Mouse (Mus musculus) G1E (cell line): ENCODE results near the gene Spats2. TPM values are rescaled to one million over a fixed set of nuclear protein-coding genes. Genes with fewer than 3 reads are reported as not detected.
"Not testable (repeated sequence)": the region's sequence is repeated elsewhere in the genome, so short reads cannot be mapped to it uniquely, and the experiment has no call there.

Source experiments
- ATAC-seq: 2 replicates; pipeline ENCODE4 v1.8.0; 2016; ENCODE audit warnings: mild to moderate bottlenecking; ENCODE audit not compliant: insufficient number of reproducible peaks, poor library complexity, low FRiP score, severe bottlenecking; ENCODE audit errors: extremely low read depth
- DNase-seq: peaks from one replicate; pipeline ENCODE4 v3.0.0; 2012; ENCODE audit warnings: low spot score
- H3K27me3 ChIP-seq: 2 replicates; pipeline ENCODE4 v1.6.1; 2012; ENCODE audit warnings: mild to moderate bottlenecking, low read length, inconsistent platforms; ENCODE audit not compliant: insufficient read depth
- H3K36me3 ChIP-seq: replicated peaks from 2 replicates; pipeline ENCODE3; 2012; ENCODE audit warnings: mild to moderate bottlenecking, inconsistent platforms
- H3K4me1 ChIP-seq: 2 replicates; pipeline ENCODE4 v1.6.1; 2012; ENCODE audit warnings: low read depth, low read length, inconsistent platforms, mixed read lengths; ENCODE audit not compliant: insufficient read depth
- H3K4me3 ChIP-seq: 2 replicates; pipeline ENCODE4 v1.5.1; 2012; ENCODE audit warnings: low read depth, mild to moderate bottlenecking, inconsistent platforms, low read length, moderate library complexity, mixed read lengths
- H3K9me3 ChIP-seq: replicated peaks from 2 replicates; pipeline ENCODE4 v1.6.1; 2012; ENCODE audit warnings: inconsistent platforms
- CTCF ChIP-seq: IDR thresholded peaks from 2 replicates; pipeline ENCODE4 v1.5.1; 2012; ENCODE audit warnings: low read depth, low read length, inconsistent platforms, mixed read lengths
- GATA1 ChIP-seq: IDR thresholded peaks from 2 replicates; pipeline ENCODE4 v1.6.1; 2012; ENCODE audit warnings: borderline replicate concordance, low read length, inconsistent platforms, mixed read lengths
- GATA2 ChIP-seq: IDR thresholded peaks from 2 replicates; pipeline ENCODE4 v1.6.1; 2012; ENCODE audit warnings: low read depth, low read length, inconsistent platforms, borderline replicate concordance
- POLR2AphosphoS5 ChIP-seq: IDR thresholded peaks from 2 replicates; pipeline ENCODE4 v1.6.1; 2012; ENCODE audit warnings: low read depth, low read length, inconsistent platforms; ENCODE audit not compliant: insufficient replicate concordance
- TAL1 ChIP-seq: conservative IDR thresholded peaks from 2 replicates; pipeline ENCODE4 v1.6.1; 2012; ENCODE audit warnings: low read depth, low read length, inconsistent platforms, mixed read lengths
- polyA plus RNA-seq: library from polyadenylated mRNA; stranded (reverse); fragments of >175 nt; gene quantifications from 2 replicates; pipeline ENCODE4 v1.2.3, GENCODE M21; 2012
- total RNA-seq, 2 experiments: library from RNA; stranded (forward) in 1 of 2; stranded (reverse) in 1 of 2; fragments of 200-1000 nt in 1 of 2; fragments of >200 nt in 1 of 2; fragmentation: Nextera tagmentation in 1 of 2; gene quantifications; 2 replicates each; pipeline ENCODE4 v1.2.3; 2014 to 2017

The Spats2 gene
- total and polyA plus RNA-seq, 3 experiments = 0.05 TPM; not detected in 2

DNA sequence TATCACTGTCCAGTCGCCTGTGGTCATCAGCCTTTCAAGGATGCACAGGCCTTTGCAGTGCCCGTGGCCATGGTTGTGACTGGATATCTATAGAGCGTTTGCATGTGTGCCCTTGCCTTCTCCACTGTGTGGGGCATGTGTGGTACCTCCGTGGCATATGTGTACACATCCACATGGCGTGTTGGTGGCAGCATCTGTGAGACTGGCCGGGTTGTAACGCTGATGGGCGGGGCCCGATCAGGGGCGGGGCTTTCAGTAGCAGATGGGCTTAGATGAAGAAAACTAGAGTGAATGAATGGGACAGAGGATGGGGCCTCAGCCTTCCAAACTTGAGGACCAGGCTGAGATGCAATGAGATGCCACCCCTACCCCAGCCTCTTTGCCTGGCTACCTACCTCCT, 106.3 kb downstream of the Spats2 start:
- H3K4me3 ChIP-seq = no peak overlapping the region
- H3K9me3 ChIP-seq = no peaks in the 10 kb centered on the region
- DNase-seq = no peak
- no peaks in the 10 kb centered on the region for H3K4me1 ChIP-seq
- no peaks in the 10 kb centered on the region for H3K36me3 ChIP-seq
- no peak for ATAC-seq
- H3K27me3 ChIP-seq = peaks cover 27% of the 10 kb centered on the region
- no peak for TF ChIP-seq GATA1
- TF ChIP-seq CTCF = no peak
- TF ChIP-seq GATA2 = no peak
- no peak for TF ChIP-seq POLR2AphosphoS5
- no peak for TF ChIP-seq TAL1

DNA sequence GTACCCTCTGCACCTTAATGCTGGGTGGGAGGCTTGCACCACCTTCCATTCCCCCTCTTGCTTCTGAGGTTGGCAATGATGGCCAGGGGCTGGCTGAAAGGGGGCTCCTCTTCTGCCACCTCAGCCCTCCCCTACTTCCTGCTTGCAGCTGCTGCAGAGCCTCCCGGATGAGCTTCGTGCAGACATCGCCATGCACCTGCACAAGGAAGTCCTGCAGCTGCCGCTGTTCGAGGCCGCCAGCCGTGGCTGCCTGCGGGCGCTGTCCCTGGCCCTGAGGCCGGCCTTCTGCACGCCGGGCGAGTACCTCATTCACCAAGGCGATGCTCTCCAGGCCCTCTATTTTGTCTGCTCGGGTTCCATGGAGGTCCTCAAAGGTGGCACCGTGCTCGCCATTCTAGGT, 108.0 kb downstream of the Spats2 start:
- Histone ChIP-seq H3K4me1 (no peaks in the 10 kb centered on the region), H3K4me3 (no peak overlapping the region), H3K9me3 (no peaks in the 10 kb centered on the region), H3K27me3 (peaks cover 26% of the 10 kb centered on the region), H3K36me3 (no peaks in the 10 kb centered on the region)
- ATAC-seq (no peak), DNase-seq (no peak)
- no peak for TF ChIP-seq GATA2
- no peak for TF ChIP-seq TAL1
- no peak for TF ChIP-seq POLR2AphosphoS5
- no peak for TF ChIP-seq CTCF
- no peak for TF ChIP-seq GATA1

DNA sequence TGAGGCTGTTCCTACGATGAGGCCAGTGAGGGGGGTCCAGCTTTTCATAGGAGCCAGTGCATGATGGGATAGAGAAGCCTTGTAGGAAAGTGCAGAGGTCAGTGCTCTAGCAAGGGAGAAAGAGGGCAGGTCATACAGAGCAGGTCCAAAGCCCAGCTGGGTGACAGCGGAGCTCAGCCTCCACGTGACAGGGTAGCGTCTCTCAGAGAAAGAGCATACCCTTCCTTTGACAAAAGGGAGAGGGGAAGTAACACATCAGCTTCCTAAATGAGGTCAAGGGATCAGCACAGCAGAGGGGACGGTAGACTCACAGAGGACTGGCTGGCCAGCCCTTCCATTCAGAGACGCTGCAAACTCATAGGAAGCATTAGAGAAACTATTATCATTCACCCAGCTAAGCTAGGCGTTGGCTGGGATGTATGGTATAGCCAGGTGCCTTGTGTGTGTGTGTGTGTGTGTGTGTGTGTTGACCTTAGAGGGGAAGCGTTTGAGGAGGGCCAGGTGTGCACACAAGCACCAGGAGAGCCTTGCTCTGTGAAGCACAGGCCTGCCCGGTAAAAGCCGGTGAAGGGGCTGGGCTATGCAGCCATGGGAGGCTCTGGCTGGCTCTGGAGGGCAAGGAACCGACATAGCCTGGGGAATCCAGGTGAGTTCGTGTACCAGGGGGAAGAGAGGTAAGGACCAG, 108.8 kb downstream of the Spats2 start:
- Histone ChIP-seq H3K27me3 (peaks cover 22% of the 10 kb centered on the region; the same call in 1 of the 2 replicates), H3K36me3 (no peaks in the 10 kb centered on the region), H3K4me3 (no peak overlapping the region), H3K4me1 (no peaks in the 10 kb centered on the region), H3K9me3 (no peaks in the 10 kb centered on the region)
- TF ChIP-seq GATA1 (no peak), TAL1 (no peak), GATA2 (no peak), CTCF (no peak), POLR2AphosphoS5 (no peak)
- ATAC-seq = no peak
- DNase-seq = no peak

DNA sequence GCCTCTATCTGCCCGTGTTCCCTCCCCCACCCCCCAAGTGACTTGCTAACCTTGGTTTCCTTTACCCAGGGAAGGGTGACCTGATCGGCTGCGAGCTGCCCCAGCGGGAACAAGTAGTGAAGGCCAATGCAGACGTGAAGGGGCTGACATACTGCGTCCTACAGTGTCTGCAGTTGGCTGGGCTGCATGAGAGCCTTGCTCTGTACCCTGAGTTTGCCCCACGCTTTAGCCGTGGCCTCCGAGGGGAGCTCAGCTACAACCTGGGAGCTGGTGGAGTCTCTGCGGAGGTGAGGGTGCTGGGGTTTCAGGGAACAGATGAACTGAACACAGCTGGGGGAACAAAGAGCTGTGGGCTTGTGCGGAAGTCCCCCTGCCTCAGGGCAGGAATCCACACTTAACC, 112.3 kb downstream of the Spats2 start:
- no peaks in the 10 kb centered on the region for H3K4me1 ChIP-seq
- TF ChIP-seq TAL1 = no peak
- TF ChIP-seq POLR2AphosphoS5 = no peak
- no peak for TF ChIP-seq CTCF
- no peak for TF ChIP-seq GATA2
- TF ChIP-seq GATA1 = no peak
- H3K36me3 ChIP-seq = peaks cover 23% of the 10 kb centered on the region
- no peaks in the 10 kb centered on the region for H3K9me3 ChIP-seq
- H3K4me3 ChIP-seq = no peak overlapping the region
- peaks cover 20% of the 10 kb centered on the region; the same call in 1 of the 2 replicates for H3K27me3 ChIP-seq
- DNase-seq (no peak), ATAC-seq (no peak)

DNA sequence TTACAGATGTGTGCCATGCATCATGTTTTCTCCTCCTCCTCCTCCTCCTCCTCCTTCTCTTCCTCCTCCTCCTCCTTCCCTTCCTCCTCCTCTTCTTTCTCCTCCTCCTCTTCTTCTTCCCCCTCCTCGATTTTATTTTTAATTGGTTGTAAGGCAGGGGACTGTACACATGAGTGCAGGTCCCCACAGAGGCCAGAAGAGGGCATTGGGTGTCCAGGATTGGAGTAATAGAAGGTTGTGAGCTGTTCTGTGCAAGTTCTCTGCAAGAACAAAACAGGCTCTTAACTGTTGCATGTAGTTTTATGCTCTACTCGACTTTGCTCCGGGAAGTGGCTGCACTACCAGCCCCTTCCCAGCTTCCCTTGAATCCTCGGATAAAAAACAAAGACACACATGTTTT, 114.4 kb downstream of the Spats2 start:
- no peak overlapping the region for H3K4me3 ChIP-seq
- H3K36me3 ChIP-seq = peaks cover 44% of the 10 kb centered on the region
- H3K27me3 ChIP-seq = peaks cover 14% of the 10 kb centered on the region; the same call in 1 of the 2 replicates
- DNase-seq = no peak
- ATAC-seq = no peak
- H3K9me3 ChIP-seq = no peaks in the 10 kb centered on the region
- no peak for TF ChIP-seq GATA2
- TF ChIP-seq GATA1 = no peak
- TF ChIP-seq CTCF = no peak
- TF ChIP-seq TAL1 = no peak
- TF ChIP-seq POLR2AphosphoS5 = no peak
- H3K4me1 ChIP-seq = no peaks in the 10 kb centered on the region

DNA sequence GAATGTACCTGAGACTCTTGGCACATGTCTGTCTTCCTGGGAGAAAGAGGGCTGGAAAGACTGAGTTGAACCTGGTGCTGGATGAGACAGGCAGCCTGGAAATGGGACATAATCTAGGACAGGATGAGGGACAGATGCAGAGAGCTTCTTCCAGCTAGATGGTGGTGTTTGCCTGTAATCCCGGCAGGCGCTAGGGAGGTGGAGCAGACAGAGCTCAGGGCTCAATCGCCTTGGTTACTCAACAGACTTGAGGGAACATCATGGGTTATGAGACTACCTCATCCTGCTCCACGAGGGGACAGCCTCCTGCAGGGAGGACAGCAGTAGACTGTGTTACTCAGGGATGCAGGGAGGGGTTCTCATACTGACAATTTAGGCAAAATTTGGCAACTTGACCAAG, 115.5 kb downstream of the Spats2 start:
- Histone ChIP-seq H3K36me3 (peaks cover 55% of the 10 kb centered on the region), H3K4me3 (no peak overlapping the region), H3K27me3 (peaks cover 7% of the 10 kb centered on the region; the same call in 1 of the 2 replicates), H3K4me1 (no peaks in the 10 kb centered on the region), H3K9me3 (no peaks in the 10 kb centered on the region)
- no peak for TF ChIP-seq CTCF
- TF ChIP-seq TAL1 = no peak
- TF ChIP-seq GATA1 = no peak
- no peak for TF ChIP-seq POLR2AphosphoS5
- TF ChIP-seq GATA2 = no peak
- no peak for DNase-seq
- no peak for ATAC-seq

DNA sequence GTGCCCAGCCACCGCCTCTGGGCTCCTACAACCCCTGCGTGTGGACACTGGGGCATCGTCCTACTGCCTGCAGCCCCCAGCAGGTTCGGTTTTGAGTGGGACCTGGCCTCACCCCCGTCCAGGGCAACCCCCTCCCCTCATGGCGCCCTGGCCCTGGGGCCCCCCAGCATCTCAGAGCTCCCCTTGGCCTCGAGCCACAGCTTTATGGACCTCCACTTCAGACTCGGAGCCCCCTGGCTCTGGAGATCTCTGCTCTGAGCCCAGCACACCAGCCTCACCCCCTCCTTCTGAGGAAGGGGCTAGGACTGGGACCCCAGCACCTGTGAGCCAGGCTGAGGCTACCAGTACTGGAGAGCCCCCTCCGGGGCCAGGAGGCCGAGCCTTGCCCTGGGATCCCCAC, 116.3 kb downstream of the Spats2 start:
- Histone ChIP-seq H3K4me3 (no peak overlapping the region), H3K36me3 (peaks cover 63% of the 10 kb centered on the region), H3K4me1 (no peaks in the 10 kb centered on the region), H3K27me3 (peaks cover 7% of the 10 kb centered on the region; the same call in 1 of the 2 replicates), H3K9me3 (no peaks in the 10 kb centered on the region)
- ATAC-seq = no peak
- TF ChIP-seq GATA1 = no peak
- no peak for DNase-seq

DNA sequence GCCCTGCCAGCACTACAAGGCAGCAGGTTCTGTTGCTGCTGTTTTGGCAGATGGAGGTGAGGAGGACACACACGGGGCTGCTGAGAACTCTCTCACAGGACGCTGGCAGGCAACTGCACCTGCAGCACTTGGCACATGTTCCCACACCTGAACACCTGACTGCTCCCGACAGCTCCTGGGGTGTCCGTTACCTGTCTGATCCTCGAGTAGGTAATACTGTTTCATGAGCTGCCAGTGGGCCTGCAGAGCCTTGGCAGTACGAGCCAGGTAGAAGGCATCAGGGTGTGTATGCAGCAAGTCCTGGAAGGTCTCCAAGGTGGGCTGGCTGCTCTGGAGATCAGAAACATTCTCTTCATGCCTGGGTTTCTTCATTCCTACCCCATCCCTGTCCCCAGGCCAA, 121.0 kb downstream of the Spats2 start:
- not testable (repeated sequence) for H3K4me3 ChIP-seq, H3K27me3 ChIP-seq, ATAC-seq, H3K9me3 ChIP-seq, DNase-seq
- Histone ChIP-seq H3K36me3 (peaks cover 86% of the 10 kb centered on the region), H3K4me1 (peaks cover 16% of the 10 kb centered on the region)
